Mouse (Mus musculus) right cerebral cortex, adult 2 months (tissue): ENCODE data around the gene Clec2d.
"Not testable (repeated sequence)": the region's sequence is repeated elsewhere in the genome, so short reads cannot be mapped to it uniquely, and the experiment has no call there.

Source experiments
- DNase-seq, 2 experiments: peaks; one replicate each; pipeline ENCODE4 v3.0.0; 2021 to 2022; ENCODE audit warnings: low spot score in 2 of 2

Clec2d gene

GRCm38 (mm10) chr6:129187200-129187651 lies 6.8 kb downstream of the Clec2d start:
- no peak for DNase-seq

DNA sequence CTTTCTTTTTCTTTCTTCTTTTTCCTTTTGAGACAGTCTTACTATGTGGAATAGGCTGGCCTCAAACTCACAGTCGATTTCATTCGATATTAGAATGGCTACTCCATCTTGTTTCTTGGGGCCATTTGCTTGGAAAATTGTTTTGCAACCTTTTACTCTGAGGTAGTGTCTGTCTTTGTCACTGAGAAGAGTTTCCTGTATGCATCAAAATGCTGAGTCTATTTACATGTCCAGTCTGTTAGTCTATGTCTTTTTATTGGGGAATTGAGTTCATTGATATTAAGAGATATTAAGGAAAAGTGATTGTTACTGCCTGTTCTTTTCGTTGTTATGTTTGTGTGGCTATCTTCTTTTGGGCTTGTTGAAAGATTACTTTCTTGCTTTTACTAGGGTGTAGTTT lies 7.4 kb downstream of the Clec2d start:
- DNase-seq, result not testable (repeated sequence)

- no peak for DNase-seq
Observed at GRCm38 (mm10) chr6:129193431-129193830, 13.0 kb downstream of the Clec2d start.

DNA sequence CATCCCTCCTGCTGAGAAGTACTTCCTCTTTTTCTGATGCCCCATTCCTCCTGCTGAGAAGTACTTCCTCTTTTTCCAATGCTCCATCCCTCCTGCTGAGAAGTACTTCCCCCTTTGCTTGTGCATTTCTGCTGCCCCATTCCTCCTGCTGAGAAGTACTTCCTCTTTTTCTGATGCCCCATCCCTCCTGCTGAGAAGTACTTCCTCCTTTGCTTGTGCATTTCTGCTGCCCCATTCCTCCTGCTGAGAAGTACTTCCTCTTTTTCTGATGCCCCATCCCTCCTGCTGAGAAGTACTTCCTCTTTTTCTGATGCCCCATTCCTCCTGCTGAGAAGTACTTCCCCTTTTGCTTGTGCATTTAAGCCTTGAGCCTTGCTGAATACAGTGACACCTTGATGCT lies 19.7 kb downstream of the Clec2d start:
- not testable (repeated sequence) for DNase-seq

GRCm38 (mm10) chr6:129202306-129202705 lies 21.9 kb downstream of the Clec2d start:
- DNase-seq, result no peak

- DNase-seq, result no peak
Observed at GRCm38 (mm10) chr6:129204342-129204741, 23.9 kb downstream of the Clec2d start.

DNA sequence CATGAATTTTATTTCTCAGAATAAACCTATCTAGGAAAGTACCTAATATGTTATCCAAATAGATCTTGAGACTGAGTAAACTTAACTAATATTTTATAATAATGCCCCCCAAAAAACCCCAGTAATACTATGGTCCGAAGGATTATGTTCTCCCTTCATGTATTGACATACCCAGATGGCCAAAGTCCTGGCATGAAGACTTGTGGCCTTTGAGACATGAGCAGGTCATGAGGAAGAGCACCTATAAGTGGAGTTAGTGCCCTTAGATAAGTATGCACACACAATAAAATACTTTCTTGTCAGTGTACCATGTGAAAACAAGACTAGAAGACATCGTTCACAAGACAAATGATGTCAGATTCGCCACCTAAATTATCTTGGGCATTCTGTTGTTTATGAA lies 24.4 kb downstream of the Clec2d start:
- no peak for DNase-seq

- DNase-seq, result no peak
Observed at GRCm38 (mm10) chr6:129208891-129209519, 28.6 kb downstream of the Clec2d start.

DNA sequence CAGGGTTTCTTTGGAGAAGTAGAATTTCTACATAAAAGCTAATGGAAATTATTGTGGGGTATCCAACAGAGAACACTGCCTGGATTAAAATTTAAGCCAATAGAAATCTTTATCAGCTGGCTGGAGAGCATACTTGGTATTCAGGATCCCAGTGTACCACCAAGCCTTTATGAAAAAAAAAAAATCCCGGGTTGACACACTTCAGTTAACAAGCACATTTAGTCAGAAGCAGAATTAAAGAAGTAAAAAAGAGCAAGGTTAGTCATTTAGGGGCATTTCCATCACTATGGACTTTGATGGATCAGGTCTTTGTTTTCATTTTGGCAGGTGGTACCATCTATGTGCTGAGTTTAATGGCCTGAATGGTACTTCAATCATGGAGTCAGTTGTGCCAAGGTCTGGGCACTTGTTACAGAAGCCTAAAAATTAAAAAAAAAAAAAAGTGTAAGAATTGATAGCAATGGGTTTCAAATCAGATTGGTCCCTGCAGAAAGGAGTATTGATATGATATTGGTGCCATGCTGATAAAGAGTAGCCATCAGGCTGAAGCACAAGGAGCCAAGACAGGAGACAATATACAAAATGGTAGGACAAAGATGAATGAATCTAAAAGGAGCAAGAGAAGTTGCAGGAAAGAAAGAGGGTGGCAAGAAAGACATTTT lies 29.5 kb downstream of the Clec2d start:
- no peak for DNase-seq

DNA sequence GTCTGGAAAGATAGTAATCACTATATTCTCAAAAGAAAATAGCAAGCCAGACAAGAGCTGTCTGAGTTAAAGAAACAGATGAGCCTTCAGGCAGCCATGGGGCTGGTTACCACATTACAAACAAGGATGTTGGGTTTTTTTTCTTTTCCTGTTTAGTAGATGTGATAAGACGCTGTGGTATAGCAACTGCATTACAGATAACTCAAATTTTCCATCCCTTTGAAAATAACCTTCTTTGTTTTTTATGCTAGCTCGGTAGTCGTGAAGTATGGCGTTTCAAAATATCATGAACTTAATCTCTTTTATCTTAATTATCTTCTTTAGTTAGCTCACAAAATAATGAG lies 30.0 kb downstream of the Clec2d start:
- DNase-seq, result no peak

DNA sequence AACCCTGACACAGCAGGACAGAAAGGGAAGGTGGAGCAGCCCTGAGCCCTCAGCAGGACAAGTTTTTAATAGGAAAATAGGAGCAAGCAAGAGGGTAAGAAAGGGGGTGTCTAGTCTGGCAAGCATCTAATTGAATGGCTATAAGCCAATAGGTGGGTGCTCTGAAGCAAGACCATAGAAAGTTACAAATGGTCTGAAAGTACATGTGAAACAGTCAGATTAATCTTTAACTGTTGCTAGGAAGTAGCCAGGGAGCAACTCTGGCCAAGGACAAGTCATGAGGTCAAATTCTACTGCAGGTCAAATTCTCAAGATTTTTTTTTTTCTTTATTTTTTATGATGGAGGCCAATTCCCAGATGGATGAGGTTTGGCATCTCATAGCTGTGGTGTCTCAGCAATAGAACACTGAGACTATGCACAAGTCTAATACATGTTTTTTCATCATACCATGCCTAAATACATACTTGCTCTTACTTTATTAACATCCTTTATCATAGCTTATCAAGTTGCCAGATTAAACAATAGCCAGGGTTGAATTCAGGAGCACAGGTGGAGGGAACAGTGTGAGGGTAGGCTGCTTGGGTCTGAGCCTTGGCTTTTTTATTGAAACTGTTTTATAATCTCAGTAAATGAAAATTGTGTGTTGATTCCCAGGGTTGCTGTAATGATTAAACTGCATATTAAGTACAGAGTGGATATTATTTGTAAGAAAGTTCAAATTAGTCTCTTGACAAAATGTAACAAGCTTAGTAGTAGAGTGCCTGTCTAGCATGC lies 32.2 kb downstream of the Clec2d start:
- DNase-seq, result no peak

- no peak for DNase-seq
Observed at GRCm38 (mm10) chr6:129213497-129213896, 33.1 kb downstream of the Clec2d start.

GRCm38 (mm10) chr6:129214263-129214662 lies 33.8 kb downstream of the Clec2d start:
- no peak for DNase-seq

- no peak for DNase-seq
Observed at GRCm38 (mm10) chr6:129215053-129215452, 34.6 kb downstream of the Clec2d start.

GRCm38 (mm10) chr6:129215886-129216637 lies 35.6 kb downstream of the Clec2d start:
- no peak for DNase-seq

- DNase-seq, result no peak
Observed at GRCm38 (mm10) chr6:129216721-129217230, 36.4 kb downstream of the Clec2d start.

DNA sequence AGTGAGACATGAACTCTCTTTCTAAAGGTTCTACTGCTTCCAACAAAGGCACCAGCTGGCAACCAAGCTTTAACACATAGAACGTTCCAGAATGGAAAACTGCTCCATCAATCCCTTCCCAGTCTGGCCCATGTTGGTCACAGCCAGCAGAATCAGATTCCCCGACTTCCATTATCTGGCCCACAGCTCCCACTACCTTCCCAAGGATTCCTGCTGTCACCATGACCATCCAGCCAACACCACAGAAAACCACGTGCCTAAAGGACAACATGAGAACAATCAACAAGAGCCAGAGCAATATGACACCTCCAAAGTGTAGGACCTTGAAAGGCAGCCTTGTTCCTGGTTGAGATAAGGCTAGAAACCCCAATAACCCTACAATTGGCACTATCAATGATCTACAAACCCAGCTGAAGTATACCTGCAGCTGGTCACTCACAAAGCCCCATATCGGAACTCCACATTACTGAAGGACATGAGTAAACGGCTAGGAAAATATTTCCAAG lies 37.8 kb downstream of the Clec2d start:
- DNase-seq, result no peak

DNA sequence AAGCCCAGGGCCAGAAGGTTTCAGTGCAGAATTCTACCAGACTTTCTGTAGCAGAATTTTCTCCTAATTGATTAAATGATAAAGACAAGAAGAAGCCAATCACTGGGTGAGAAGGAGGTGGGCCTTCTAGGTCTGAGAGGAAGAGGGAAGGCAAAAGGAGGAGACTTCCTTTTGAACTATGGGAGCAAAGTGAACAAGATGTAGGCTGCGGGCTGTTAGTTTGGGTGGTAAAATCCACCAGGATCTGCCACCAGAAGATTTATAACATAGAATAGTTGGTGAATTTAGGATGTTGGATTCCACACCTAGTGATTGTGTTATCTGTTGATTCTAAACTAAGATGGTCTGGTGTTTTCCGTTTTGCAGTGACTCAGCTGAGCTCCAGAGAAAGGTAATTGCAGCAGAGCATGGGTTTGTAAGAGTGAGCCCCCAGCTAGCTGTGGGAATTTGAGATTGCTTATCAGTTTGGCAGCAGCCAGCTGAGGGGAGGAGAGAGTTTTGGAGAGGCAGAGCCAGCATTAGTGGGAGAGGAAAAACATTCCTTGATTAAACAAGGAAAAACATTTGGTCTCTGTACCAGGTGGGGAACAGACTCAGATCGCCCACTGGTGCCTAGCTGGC lies 39.6 kb downstream of the Clec2d start:
- no peak for DNase-seq

- DNase-seq, result no peak
Observed at GRCm38 (mm10) chr6:129221053-129221452, 40.6 kb downstream of the Clec2d start.

- no peak for DNase-seq
Observed at GRCm38 (mm10) chr6:129222188-129222800, 41.9 kb downstream of the Clec2d start.

GRCm38 (mm10) chr6:129223611-129224010 lies 43.2 kb downstream of the Clec2d start:
- DNase-seq, result no peak
